Mouse (Mus musculus) frontal cortex, adult 2 months (tissue): ENCODE measurements around the gene Myrip. TPM values are rescaled to one million over a fixed set of nuclear protein-coding genes. Genes with fewer than 3 reads are reported as not detected.
"Not testable (repeated sequence)": the region's sequence is repeated elsewhere in the genome, so short reads cannot be mapped to it uniquely, and the experiment has no call there.

Source experiments
- DNase-seq, 2 experiments: peaks; one replicate each; pipeline ENCODE4 v3.0.0; 2022; ENCODE audit warnings: low spot score in 1 of 2; ENCODE audit errors: extremely low spot score in 1 of 2
- polyA plus RNA-seq: library from polyadenylated mRNA; depleted of rRNA; stranded (reverse); fragments of >200 nt; gene quantifications from 2 replicates; pipeline ENCODE4 v1.2.3, GENCODE M21; 2012

The Myrip gene
- polyA plus RNA-seq, 1 experiment: 30.2 TPM

DNA sequence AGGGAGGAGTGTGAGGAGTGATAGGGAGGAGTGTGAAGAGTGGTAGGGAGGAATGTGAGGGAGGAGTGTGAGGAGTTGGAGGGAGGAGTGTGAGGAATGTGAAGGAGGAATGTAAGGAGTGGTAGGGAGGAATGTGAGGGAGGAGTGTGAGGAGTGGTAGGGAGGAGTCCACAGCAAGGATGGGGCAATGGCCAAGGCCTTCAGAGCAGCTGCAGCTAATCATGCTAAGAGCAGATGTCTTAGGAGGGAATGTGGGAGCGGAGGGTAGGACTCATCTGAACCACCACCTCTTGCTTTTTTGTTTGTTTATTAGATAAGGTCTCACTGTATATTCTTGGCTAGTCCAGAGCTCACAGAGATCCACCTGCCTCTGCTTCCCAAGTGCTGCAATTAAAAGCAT lies 66.2 kb downstream of the Myrip start:
- DNase-seq: no peak

DNA sequence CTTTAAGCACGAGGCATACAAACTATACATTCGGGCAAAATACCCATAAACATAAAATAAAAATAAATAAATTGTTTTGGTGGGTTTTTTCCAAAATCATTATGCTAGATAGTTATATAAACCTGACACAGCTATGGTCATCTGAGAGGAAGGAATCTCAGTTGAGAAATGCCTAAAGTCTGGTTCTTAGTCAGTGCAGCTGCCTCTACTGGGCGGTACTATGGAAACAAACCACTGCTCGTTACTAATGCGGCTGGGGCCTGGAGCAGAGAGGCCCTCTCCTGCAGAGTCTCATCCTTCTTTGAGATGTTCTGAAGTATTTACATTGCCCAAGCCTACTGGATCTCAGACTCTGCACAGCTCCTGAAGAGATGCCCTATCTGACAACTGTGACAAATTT lies 70.3 kb downstream of the Myrip start:
- DNase-seq: no peak

DNA sequence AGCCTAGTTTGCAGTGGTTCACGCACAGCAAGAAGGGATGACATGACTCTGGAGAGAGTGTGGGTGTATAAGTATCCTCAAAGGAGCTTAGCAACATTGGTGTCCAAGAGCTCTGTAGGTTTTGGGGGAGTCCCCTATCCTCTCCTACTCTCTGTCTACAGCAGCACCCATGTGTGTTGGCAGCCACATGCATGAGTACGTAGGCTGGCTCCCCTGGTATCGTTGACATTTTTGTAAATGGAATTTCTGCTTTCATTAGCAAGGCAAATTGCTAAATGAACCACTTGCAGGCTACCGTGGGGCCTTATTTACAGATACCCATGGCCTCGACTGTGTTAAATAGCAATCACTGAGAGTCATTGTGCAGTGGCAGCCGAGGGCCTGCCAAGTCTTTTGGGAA lies 71.0 kb downstream of the Myrip start:
- DNase-seq: no peak

GRCm38 (mm10) chr9:120377726-120378125 lies 76.4 kb downstream of the Myrip start:
- DNase-seq: peak in 1 of 2 experiments; percentile 75

DNA sequence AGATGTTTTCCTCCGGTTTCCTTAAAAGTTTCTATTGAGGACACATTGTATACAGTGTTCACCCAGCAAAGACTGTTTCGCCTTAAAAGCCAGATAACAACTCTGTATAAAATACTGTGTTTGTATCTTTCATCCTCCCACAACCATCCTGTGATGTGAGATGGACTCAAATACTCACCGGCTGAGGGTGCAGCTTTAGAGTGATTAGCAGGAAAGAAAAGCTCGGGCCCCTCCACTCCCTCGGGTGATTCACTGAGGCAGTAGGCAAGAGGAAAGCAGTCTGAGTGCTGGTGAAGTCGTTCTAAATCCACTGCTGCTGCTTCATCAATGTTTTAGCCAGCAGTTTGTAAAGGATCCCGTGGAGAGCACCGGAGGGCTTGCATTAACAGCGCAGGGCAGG lies 93.9 kb downstream of the Myrip start:
- DNase-seq: peak in 1 of 2 experiments; percentile 57

DNA sequence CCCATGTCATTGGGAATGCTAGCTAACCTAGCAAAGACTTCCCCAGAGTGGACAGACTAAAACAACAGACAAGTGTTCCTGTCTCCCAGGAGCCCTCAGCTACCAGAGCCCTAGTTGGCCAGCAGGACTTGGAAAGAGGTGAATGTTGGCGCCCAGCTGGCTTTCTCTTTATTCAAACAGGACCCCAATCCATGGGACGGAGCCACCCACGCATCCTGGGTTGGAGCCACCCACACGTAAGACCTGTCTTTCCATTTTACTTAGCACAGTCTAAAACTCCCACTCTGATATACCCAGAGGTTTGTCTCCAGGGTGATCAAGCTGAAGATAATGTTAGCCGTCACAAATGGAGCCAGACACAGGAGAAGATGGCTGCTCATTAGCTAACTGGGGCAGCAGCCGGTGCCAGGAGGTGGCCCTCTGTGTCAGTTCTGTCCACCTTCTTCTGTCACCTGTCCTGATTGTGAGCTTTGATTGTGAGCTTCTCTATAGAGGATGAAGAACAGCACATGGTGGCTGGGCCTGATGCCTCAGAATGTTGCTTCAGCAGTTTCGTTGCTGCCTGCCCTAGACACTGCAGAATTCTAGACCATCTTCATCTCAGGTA lies 95.4 kb downstream of the Myrip start:
- DNase-seq: peak in 1 of 2 experiments; percentile 63

GRCm38 (mm10) chr9:120398289-120398688 lies 97.0 kb downstream of the Myrip start:
- DNase-seq: no peak

- DNase-seq: not testable (repeated sequence)
These were observed 98.2 kb downstream of the Myrip start for GRCm38 (mm10) chr9:120399537-120399936.

GRCm38 (mm10) chr9:120402368-120402767 lies 101.1 kb downstream of the Myrip start:
- DNase-seq: no peak

DNA sequence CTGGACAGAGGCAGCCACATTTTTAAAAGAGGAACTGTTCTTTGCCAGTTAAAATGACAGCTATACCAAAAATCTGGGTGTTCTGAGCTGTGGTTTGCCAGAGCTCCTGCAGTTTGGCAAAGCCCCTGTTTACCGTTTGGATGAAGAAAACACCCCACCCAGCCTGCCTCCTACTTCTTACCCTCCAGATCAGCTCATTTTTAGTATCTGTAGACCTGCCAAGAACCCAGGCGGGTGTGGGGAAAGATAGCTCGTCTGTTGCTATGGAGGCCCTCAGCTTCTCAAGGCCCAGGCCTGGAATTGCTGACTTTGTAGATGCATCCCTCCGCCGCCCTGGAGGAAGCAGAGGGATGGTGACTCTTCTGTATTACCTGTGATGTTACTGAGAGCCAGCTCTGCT lies 102.3 kb downstream of the Myrip start:
- peak; percentile 82 to 86 for DNase-seq

DNA sequence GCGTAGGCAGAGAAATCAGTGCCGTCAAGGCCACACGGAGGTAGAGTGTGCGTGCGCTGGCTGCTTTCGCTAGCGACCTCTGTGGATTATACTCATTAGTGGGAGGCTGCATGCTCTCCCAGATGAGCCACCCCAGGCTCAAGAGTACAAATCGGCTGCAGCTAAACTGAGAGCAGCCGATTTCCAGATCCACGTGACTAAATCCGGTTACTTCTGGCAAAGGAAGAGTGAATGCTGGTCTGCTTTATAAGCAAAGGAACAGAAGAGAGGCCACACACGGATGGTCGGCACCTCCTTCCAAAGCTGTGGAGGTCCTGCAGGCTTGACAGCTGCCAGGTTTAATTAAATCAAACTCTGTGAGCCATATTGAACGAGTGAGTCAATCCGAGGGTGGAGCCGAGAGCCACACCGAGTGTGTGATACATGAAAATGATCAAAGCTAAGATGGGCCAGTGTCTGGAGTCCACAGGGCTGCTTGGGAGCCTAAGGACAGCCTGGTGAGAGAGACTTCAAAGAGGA lies 108.4 kb downstream of the Myrip start:
- DNase-seq: peak in 1 of 2 experiments; percentile 70

DNA sequence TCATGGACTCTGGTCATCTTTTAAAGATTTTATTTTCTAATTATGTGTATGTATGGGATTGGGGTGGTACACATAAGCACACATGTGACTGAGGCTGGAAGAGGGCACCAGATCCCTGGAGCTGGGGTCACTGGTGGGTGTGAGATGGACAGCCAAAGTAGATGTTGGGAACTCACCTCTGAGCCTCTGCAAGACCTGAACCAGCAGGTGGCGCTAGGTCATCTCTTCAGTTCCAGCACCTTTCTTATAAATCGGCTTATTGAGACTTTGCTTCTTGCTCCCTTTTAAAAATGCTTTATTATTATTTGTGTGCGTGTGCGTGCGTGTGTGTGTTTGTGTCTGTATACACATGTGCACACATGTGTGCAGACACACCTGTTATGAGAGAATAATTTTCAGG lies 109.1 kb downstream of the Myrip start:
- peak in 1 of 2 experiments; percentile 81 for DNase-seq

- peak; percentile 79 to 93 for DNase-seq
These were observed 114.2 kb downstream of the Myrip start for GRCm38 (mm10) chr9:120415504-120415903.

DNA sequence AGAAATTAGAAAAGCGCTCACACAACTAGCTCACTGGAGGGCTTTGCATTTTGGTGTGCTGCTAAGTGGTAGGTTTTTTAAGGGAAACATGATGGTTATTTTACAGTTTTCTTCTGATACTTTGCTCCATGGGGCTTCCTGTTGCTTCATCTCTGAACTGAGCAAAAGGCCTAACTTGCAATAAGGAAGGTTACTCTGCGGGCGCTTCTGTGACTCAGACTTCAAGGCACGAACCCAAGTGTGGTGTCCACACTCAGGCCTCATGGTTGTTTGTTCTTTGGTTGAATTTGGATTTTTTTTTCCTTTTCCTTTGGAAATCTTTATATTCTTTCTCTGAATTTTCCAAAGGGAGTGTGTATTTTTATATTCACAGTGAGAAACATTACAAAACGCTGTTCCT lies 114.8 kb downstream of the Myrip start:
- no peak for DNase-seq

DNA sequence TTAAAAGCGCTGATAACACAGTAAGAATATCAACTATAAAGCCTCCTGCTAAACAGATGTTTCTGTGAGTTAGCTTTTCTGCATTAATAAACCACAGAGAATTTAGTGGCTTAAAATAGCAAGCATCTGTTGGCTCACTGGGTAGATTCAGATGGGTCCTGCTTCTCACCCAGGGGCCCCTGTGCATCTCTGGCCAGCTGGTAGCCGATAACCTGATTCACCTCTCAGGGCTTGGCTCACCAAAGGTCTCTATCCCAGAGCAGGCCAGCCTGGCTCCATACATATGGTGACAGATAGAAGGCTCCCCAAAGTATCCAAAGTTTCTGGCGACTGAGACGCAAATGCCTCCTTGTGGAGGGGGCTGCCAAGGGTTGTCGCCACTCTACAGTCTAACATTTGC lies 115.4 kb downstream of the Myrip start:
- no peak for DNase-seq

- no peak for DNase-seq
These were observed 117.3 kb downstream of the Myrip start for GRCm38 (mm10) chr9:120418582-120418981.

DNA sequence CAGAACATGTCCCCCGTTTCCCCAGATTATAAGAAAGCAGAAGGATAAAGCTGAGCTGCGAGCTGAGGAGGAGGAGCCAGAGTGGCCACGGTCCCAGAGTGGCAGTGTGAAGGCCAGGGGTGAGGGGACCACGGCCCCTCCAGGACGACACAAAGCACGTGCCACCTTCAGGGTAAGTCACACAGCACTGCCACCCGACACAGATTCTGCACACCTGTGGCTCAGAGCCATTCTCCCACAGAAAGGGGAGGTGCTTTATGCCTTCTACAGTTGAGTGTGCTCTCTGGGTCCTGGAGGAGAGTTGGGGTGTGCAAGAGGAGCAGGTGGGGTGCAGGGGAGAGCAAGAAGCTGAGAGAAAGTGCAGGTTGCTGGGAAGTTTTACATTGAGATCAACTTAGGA lies 123.3 kb downstream of the Myrip start:
- no peak for DNase-seq

DNA sequence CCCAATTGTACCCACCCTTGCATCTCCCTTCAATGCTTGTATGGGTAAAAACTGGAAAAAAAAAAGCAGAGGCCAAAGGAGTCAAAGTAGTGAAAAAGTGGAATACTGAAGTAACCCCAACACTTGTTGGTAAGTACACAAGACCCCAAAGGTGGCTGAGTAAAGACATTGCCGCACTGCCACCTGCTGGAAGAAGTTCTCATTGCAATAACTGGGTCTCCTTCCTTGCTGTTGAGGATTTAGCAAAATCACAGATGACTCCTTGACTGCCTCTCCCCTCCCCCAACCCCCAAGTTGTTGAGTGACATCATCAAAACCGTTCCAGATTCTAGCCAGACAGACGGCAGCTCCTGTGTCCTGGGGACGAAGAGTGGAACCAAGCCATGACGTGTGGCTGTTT lies 124.5 kb downstream of the Myrip start:
- DNase-seq: peak in 1 of 2 experiments; percentile 86

- no peak for DNase-seq
These were observed 126.9 kb downstream of the Myrip start for GRCm38 (mm10) chr9:120428181-120428580.

DNA sequence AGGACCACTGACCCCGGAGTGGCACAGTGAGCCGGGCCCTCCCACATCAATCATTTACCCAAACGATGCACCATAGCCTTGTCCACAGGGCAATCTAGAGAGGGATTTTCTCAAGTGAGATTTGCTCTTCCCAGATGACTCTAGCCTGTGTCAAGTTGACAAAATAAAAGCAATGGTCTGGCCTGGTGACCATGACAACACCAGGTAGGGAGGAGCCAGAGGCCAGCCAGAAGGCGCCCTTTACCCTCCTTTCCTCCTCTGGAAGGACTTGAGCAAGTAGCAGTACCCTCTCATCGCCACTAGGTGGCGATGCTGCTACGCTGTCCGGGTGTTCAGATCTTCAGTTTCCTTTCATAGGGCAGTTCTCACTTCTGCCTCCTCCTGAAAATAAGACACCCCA lies 132.4 kb downstream of the Myrip start:
- peak in 1 of 2 experiments; percentile 72 for DNase-seq

DNA sequence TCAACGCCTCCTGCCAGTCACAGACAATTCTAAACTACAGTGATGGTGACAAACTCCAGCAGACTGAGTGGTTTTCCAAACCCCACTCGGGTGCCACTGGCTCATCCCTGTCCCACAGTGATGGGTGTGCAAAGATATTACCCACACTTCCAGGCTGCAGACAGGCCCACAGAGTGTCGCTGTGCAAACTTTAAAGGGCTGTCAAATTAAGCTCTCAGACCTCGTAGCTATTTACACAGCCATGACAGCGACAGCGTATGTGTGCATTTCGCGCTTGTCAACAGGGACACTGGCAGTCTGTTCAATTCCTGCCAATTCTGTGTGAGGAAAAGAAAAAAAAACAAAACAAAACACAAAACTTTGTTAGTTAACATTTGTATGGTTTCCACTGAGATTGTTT lies 134.5 kb downstream of the Myrip start:
- no peak for DNase-seq

- no peak for DNase-seq
These were observed 135.5 kb downstream of the Myrip start for GRCm38 (mm10) chr9:120436854-120437253.
